Mouse (Mus musculus): Measurements from ENCODE around the gene Gclc.

Gene Gclc

DNA sequence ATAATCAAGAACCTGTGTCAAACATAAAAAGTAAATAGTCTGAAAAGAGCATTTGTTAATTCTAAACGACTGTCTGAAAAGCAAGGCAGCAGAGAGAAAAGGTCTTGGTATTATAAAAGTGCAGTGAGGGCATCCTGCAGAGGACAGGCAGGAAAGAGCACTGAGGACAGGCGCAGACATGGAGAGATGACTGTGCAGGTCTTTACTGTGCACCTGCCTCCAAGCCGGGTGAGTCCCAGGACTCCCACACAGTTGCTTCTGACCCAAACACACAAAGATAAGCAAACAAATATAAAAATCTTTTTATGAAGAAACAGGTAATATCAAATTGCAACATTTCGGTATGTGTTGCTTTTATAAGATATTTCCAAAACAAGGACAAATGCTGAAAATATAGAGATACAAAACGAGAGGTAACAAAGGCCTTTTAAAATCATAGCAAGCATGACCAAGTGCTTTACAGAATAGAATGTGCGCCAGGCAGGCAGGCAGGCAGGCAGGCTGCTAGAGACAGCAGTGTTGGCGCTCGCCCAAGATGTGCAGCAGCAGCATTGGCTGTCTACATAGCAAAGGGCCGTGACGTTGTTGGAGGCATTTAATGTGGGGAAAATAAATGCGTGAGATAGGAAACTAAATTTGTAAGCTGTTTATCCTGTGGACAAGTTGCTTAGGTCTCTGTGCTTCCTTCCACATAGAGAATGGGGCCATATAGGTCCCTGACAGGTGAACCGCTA, 35.4 kb downstream of the Gclc start:
- no peak for DNase-seq

DNA sequence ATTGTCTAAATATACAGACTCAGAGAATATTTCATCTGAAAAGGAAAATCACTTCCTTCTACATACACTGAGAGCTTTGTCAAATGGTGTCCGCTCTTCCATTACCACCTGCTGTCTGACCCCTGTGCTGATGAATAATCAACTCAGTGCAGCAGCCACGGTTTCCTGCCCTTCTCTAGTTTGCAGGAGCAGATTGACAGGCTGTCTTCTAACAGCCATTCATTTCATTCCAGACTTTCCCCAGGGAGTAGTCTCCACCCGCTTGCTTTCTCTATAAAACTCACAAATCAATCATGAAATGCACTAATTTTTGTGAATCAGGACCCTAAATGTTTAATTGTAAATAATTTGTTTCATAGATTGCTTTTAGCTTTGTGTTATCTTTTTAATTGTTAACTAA, 39.5 kb downstream of the Gclc start:
- no peak for DNase-seq

DNA sequence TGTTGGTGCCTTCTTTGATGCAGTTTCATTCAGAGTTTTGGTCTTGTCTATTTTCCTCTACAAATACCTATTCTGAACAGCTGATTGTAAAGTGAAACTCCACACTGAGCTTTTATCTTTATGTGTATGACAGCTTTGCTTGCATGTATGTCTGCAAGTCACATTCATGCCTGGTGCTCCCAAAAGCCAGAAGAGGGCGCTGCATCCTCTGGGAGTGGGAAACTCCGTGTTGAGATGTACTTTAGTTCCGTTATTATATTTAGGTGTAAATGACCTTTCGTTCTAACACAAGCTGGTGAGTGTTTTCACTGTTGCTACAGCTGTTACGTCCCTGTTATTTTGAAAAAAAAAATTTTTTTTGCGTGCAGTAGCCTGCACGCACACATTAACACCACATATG, 48.1 kb downstream of the Gclc start:
- no peak for DNase-seq

DNA sequence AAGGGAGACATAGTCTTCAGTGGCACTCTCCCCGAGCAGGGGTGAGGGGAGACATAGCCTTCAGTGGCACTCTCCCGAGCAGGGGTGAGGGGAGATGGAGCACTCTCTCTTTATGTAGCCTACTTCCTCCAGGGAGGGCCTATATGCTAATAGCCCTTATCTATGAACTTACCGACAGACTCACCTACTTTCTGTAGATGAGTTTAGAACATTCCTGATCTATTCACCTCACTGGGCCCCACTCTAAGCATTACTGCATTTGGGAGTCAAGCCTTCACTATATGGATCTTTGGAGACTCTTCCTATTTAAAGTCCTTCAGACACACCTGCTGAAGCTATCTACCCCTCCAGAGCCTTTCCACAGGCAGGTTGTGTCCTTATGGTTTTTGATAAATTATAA, 52.1 kb downstream of the Gclc start:
- no peak for DNase-seq

DNA sequence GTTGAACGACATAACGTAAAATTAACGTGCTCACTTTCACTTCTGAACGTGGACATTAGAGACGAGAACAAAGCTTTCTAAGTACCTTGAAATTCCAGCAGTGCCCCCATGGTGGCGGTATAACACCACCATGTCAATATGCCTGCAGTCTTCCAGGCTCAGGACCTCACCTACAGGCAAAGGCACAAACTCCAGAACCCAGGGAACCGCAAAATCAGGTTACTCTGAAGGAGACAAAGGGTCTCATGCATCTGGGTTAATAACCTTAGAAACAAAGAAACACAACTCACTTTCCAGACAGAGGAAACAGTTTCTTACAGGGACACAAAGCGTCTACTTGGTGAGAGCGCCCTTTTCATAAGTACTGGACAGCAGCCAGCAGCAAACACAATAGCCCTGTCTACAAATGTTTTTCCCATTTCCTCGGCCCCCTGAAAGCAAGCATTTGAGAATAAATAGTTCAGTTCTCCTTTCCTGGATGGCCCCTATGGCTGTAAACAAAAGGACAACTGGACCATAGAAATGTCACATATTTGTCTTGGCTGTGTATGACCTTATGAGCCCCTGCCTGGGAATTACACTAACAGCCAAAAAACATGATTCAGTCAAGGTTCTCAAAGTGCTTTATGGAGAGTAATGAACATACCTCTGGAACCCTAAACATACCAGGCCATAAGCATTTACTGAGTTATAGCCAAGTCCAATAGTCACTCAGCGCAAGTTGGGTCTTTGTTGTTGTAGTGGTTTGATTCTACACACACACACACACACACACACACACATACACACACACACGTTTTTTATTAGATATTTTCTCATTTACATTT, 52.7 kb downstream of the Gclc start:
- DNase-seq, result peak; percentile 71

DNA sequence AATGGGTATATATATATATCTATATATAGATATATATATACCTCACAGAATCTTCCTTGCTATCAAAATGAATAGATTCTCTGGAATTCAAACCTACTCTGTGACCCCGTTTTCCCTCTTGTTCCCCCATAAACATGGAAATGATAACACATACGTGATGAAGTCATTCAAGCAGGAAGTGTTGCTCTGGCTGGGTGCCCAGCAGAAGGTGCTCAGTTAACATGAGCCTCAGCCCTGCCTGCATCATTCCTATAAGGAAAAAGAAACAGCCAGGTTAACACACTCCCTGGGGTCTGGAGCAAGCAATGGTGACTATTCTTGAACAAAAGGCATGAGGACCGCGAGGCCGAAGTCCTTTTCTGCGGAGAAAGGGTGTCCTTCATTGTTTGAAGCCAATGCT, 54.1 kb downstream of the Gclc start:
- no peak for DNase-seq

DNA sequence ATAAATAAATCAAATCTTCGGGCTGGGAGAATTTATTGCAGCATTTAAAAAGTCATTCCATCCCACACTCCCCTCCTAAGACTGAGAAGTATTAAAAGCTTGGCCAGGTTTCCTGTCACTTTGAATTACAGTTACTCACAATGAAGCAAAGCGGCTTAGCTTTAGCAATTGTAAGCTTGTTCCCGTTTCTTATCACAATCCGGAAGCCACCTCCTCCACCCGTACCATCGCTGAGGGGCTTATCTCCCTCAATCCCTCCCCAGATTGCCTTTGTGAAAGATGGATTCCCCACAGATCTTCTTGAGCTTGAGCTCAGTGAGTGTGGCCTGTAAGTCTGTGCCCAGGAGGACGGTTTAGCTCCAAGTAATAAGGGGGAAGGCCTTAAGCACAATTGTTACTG, 64.5 kb downstream of the Gclc start:
- no peak for DNase-seq

DNA sequence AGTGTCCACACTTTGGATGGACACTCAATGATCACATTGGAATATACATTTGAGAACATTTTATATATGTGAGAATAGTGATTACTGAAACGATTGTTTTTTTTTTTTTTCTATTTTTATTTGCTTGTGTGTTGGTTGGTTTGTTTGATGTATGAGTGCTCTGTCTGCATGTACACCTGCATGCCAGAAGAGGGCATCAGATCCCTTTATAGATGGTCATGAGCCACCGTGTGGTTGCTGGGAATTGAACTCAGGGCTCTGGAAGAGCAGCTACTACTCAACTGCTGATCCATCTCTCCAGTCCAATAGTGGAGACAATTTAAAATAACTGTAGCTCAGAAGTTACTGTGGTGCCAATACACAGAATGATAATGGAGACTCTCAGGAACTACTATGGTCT, 65.0 kb downstream of the Gclc start:
- DNase-seq, result no peak

DNA sequence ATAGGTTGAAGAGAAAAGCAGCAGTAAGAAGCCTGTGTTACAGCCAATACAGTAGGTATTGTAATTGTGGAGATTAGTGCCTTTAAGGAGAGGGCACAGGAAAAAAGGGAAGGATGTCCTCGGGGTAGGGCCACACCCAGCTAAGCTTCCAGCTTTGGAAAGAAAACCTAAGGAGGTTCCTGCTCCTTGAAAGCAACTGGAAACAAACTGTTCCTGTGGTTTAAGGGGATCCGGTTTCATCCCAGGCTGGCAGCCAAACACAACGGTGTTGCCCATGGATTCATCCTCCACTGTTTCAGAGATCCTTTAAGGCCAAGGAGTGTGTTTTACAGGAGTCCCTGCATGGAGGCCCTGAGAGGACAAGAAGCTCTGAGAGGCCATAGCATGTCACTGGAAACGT, 66.5 kb downstream of the Gclc start:
- no peak for DNase-seq

DNA sequence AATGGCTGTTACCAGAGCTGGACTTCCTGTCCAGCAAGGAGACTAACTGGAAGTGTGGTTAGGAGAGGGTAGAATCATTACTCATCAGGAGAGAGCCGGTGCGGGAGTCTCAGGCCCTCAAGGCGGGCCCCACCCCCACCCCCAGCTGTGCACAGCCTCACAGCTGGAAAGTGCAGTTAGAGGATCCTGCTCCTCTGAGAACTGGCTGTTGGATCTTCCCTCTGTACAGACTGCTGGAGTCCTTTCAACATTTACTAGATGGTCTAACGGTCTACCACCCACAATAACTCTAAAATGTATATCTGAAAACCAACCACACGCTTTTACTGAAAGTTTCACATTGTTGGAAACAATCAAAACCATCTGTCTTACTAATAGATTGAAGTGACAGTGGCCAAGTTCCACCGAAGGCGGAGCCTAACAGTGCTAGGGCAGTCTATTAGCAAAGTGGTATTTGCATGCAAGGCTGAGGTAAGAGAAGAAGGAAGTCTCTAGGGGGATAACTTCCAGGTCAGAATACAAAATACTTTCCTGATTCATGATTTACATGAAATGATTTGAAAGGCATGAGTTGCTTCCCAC, 71.1 kb downstream of the Gclc start:
- DNase-seq, result no peak

DNA sequence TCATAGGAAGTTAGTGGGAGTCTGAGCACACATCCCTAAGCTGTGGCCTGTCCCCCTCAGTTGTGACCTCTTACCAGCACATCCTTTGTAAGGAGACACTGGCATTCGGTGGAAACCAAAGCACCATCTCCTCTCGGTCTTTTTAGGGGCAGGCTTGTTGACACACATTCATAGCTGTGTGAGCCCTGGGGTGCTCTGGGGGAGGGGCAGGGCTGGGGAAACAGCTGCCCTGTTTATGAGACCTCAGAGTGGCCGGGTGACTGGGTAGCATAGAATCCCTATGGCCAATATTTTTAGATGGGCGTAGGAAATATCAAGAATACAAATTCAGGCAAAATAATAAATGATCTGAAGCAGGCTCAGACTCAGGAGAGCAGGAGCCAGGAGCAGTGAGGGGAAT, 71.9 kb downstream of the Gclc start:
- no peak for DNase-seq

DNA sequence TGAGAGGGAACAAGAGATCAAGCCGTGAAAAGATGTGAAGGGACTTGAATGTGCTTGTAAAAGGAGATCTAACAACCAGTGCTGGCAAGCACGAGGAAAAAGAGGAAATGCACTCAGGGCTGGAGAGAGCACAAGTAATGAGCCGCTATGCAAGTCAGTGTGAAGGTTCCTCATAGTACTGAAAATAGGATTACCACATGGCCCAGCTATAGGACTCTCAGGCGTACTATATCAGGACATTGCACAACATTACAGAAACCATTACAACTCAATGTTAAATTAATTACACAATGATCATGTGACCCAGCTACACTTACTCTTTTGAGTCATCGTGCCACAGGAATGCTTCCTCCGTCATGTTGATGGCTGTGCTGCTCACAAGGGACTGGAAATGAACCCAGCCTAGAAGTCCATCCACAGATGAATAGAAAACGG, 74.2 kb downstream of the Gclc start:
- DNase-seq, result no peak

DNA sequence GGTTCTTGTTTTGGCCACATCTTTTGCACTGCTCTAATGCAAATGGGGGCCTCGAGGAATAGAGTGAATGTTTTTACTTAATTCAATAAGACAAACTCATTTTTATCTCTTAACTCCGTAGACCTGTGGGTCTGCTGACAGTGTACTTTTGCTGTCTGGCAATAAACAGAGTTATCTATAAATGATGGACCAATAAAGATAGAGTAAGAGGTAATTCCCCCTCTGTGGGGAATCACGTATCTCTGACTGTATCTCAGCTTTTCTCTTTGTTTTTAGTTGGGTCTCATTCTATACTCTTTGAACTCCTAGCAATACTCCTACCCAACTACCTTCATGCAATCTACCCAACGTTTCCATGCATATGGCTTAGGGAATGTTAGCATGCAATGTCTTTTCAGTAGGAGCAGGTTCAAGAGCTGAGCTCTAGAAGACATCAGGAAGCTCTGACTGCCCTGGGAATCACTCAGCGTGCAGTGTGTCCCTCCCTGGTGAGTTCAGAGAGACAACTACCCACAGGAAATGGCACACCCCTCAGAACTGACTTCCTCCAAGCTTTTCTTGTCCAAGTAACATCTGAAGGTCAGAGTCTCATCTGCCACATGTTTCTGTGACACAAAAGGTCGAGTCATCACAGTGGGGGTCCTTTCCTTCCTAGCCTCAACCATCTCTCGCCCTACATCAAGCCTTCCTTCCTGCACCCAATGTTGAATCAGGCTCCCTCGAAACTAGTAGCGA, 80.1 kb downstream of the Gclc start:
- DNase-seq, result no peak

DNA sequence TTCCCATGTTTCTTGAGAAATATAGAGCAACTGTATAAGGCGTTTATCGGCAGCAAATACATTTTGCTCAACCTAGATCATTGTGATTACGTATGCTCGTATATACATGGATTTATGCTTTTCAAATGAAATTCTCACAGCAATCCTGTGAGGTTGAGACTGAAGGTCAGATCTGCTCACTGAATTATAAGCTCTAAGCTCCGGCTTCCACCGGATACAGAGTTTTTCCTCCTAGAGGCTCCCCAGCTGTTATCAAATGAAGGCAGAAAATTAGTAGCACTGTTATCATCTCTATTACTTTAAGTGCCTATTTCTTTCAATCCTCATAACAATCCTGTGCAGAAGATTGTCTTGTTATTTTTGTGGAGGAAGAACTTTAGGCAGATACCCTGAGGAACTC, 80.8 kb downstream of the Gclc start:
- no peak for DNase-seq

DNA sequence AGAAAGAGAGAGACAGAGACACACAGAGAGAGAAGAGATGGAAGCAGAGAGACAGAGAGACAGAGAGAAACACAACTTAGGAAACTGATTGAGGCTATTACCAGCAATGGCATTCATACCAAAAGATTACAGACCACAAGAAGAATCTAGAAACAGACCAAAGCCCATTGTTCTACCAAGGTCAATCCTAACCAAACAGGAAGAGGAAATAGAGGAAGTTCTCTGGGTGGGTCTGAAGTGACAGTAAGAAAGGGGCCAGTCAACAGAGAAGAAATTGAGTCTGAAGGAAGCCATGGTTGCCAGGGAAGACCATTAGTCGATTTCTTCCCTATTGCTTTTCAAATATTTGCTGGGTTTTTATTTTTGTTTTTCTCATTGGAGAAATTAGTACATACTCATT, 81.4 kb downstream of the Gclc start:
- no peak for DNase-seq

DNA sequence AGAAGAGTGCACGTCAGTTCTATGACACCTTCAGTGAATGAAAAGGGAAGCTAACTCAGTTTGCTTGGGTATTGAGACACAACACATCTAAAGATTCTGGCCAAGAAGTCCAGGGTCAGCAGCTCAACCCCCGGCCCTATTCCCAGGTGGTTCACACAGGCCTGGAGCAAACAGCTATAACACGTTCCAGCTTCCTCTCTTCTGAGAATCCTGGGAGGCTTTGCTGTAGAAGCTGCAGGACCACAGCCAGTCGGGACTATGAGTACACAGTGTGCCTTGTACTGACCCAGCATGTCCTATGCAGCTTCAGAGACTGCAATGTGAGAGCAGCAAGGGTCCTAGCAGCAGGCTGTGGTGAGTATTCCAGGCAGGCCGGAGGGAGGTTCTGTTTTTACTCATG, 84.3 kb downstream of the Gclc start:
- DNase-seq, result no peak
